Mouse (Mus musculus) liver, postnatal 0 days (tissue): ENCODE measurements around the gene Cdh10. TPM values are rescaled to one million over a fixed set of nuclear protein-coding genes. Genes with fewer than 3 reads are reported as not detected.

Source experiments
- ATAC-seq: fragments of 200-750 bp; cut with Nextera tagmentation; 2 replicates; pipeline ENCODE4 v1.8.0; 2017; ENCODE audit warnings: mild to moderate bottlenecking, moderate library complexity
- DNase-seq: peaks from one replicate; pipeline ENCODE4 v3.0.0-alpha.2; 2016
- H3K27ac ChIP-seq: fragments of 300-500 bp; sonication (generic); 2 replicates; pipeline ENCODE4 v1.5.1; 2014; ENCODE audit warnings: antibody characterized with exemption, moderate library complexity, mild to moderate bottlenecking, low read depth
- H3K27me3 ChIP-seq: fragments of 300-500 bp; sonication (generic); 2 replicates; pipeline ENCODE4 v1.6.1; 2014; ENCODE audit warnings: low read length, control low read depth, mixed read lengths; ENCODE audit not compliant: insufficient read depth
- H3K36me3 ChIP-seq: fragments of 300-500 bp; sonication (generic); replicated peaks from 2 replicates; pipeline ENCODE4 v1.6.1; 2014; ENCODE audit warnings: mild to moderate bottlenecking, control low read depth, low read length, moderate library complexity, mixed read lengths; ENCODE audit not compliant: insufficient read depth
- H3K4me1 ChIP-seq: fragments of 300-500 bp; sonication (generic); 2 replicates; pipeline ENCODE4 v1.6.1; 2014; ENCODE audit warnings: antibody characterized with exemption, mild to moderate bottlenecking, control low read depth; ENCODE audit not compliant: insufficient read depth
- H3K4me2 ChIP-seq: fragments of 300-500 bp; sonication (generic); 2 replicates; pipeline ENCODE4 v1.6.1; 2014; ENCODE audit warnings: low read depth, mild to moderate bottlenecking, low read length, moderate library complexity, mixed read lengths
- H3K4me3 ChIP-seq: fragments of 300-500 bp; sonication (generic); 2 replicates; pipeline ENCODE4 v1.5.1; 2014; ENCODE audit warnings: low read depth, low read length
- H3K9ac ChIP-seq: fragments of 300-500 bp; sonication (generic); replicated peaks from 2 replicates; pipeline ENCODE4 v1.6.1; 2014; ENCODE audit warnings: mild to moderate bottlenecking, moderate library complexity
- H3K9me3 ChIP-seq: fragments of 300-500 bp; sonication (generic); 2 replicates; pipeline ENCODE4 v1.6.1; 2016; ENCODE audit warnings: mild to moderate bottlenecking, control low read depth, low read length, mixed read lengths
- CTCF ChIP-seq: sonication (generic); IDR thresholded peaks from 2 replicates; pipeline ENCODE4 v1.5.1; 2016; ENCODE audit warnings: antibody characterized with exemption, low read depth
- EP300 ChIP-seq: IDR thresholded peaks from 2 replicates; pipeline ENCODE4 v1.6.1; 2016; ENCODE audit warnings: antibody characterized with exemption, low read depth, mild to moderate bottlenecking
- WGBS: fragments of 180-500 bp; shearing (Covaris S2); extraction: QIAGEN DNeasy Blood & Tissue Kit; methylation state at CpG from one replicate; pipeline ENCODE4 v1.1.7; 2014; ENCODE audit not compliant: insufficient replicate concordance; 5-methylcytosine and 5-hydroxymethylcytosine counted together
- polyA plus RNA-seq: library from polyadenylated mRNA; unstranded; fragments of >200 nt; fragmentation: Nextera tagmentation; extraction: Ambion mirVana; gene quantifications from 2 replicates; pipeline ENCODE4 v1.2.1, GENCODE M21; 2015

Gene Cdh10
- polyA plus RNA-seq, 1 experiment from 2014 or later: not detected

- TF ChIP-seq EP300: no peak
- TF ChIP-seq CTCF: no peak
- Histone ChIP-seq H3K9ac (no peak overlapping the region), H3K4me2 (no peak overlapping the region), H3K4me3 (no peak overlapping the region), H3K9me3 (no peaks in the 10 kb centered on the region), H3K27me3 (no peaks in the 10 kb centered on the region), H3K27ac (no peak overlapping the region), H3K4me1 (no peaks in the 10 kb centered on the region), H3K36me3 (no peaks in the 10 kb centered on the region)
- WGBS: 66% methylated on average over 2 of the region's 2 CpGs
- DNase-seq: no peak
- ATAC-seq: no peak
Measured at GRCm38 (mm10) chr15:18886673-18887072, 67.9 kb downstream of the Cdh10 start.

DNA sequence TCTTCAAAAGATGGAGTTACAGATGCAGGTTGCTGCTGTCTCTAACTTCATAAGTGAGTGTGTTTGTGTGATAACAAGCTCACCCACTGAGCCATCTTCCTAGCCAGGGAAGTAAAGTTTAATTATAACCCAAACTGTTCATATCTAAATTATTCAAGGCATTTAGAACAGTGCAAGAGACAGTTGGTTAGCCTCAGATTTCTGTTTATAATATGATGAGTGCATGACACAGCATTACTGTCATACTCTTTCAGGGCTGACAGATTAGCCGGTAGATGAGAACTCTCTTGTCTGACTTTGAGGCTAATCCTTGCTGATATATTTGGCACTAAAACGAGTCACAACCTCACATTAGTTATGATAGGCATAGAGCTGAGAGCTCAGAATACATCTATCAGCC is 70.2 kb downstream of the Cdh10 start:
- Histone ChIP-seq H3K36me3 (no peaks in the 10 kb centered on the region), H3K27me3 (no peaks in the 10 kb centered on the region), H3K9me3 (no peaks in the 10 kb centered on the region), H3K27ac (no peak overlapping the region), H3K9ac (no peak overlapping the region), H3K4me3 (no peak overlapping the region), H3K4me2 (no peak overlapping the region), H3K4me1 (no peaks in the 10 kb centered on the region)
- no peak for TF ChIP-seq CTCF
- TF ChIP-seq EP300: no peak
- no peak for ATAC-seq
- DNase-seq: no peak
- WGBS: 61% methylated on average over 2 of the region's 2 CpGs

GRCm38 (mm10) chr15:18890358-18890757 is 71.6 kb downstream of the Cdh10 start:
- H3K9ac ChIP-seq: no peak overlapping the region
- no peak for DNase-seq
- H3K4me3 ChIP-seq: no peak overlapping the region
- no peaks in the 10 kb centered on the region for H3K27me3 ChIP-seq
- H3K4me1 ChIP-seq: no peaks in the 10 kb centered on the region
- no peaks in the 10 kb centered on the region for H3K36me3 ChIP-seq
- TF ChIP-seq CTCF: no peak
- TF ChIP-seq EP300: no peak
- no peaks in the 10 kb centered on the region for H3K9me3 ChIP-seq
- no peak overlapping the region for H3K27ac ChIP-seq
- ATAC-seq: no peak
- no peak overlapping the region for H3K4me2 ChIP-seq
- 77% methylated on average over 8 of the region's 8 CpGs for WGBS

GRCm38 (mm10) chr15:18900776-18901175 is 82.0 kb downstream of the Cdh10 start:
- no peaks in the 10 kb centered on the region for H3K9me3 ChIP-seq
- H3K4me3 ChIP-seq: no peak overlapping the region
- no peak overlapping the region for H3K9ac ChIP-seq
- H3K27ac ChIP-seq: no peak overlapping the region
- H3K4me1 ChIP-seq: no peaks in the 10 kb centered on the region
- ATAC-seq (no peak), DNase-seq (no peak)
- H3K27me3 ChIP-seq: no peaks in the 10 kb centered on the region
- H3K36me3 ChIP-seq: no peaks in the 10 kb centered on the region
- TF ChIP-seq CTCF: no peak
- TF ChIP-seq EP300: no peak
- H3K4me2 ChIP-seq: no peak overlapping the region

DNA sequence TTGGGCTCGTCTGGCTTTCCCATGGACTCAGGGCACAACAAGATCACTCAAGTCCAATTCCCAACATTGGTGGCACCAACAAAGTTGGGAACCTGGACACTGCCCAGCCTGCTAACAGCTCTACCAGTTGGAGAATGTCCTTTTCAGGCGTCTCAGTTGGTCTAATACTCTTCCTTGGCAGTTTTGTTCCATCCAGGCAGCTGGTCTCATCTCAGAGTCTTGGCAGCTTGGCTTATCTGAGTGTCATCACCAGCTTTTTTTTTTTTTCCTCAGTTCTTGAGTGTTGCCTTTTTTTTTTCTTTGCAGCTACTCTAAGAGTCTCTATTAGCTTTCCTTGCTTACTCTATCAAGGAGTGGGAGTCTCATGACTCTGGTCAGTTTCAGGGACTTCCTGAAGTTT is 85.4 kb downstream of the Cdh10 start:
- no peaks in the 10 kb centered on the region for H3K4me1 ChIP-seq
- no peak overlapping the region for H3K27ac ChIP-seq
- H3K9ac ChIP-seq: no peak overlapping the region
- H3K4me2 ChIP-seq: no peak overlapping the region
- no peaks in the 10 kb centered on the region for H3K27me3 ChIP-seq
- 68% methylated on average over 2 of the region's 2 CpGs for WGBS
- ATAC-seq (no peak), DNase-seq (no peak)
- H3K4me3 ChIP-seq: no peak overlapping the region
- H3K9me3 ChIP-seq: no peaks in the 10 kb centered on the region
- no peaks in the 10 kb centered on the region for H3K36me3 ChIP-seq
- TF ChIP-seq EP300 (no peak), CTCF (no peak)

- H3K4me3 ChIP-seq: no peak overlapping the region
- H3K4me1 ChIP-seq: no peaks in the 10 kb centered on the region
- 78% methylated on average over 4 of the region's 4 CpGs for WGBS
- H3K4me2 ChIP-seq: no peak overlapping the region
- no peak overlapping the region for H3K9ac ChIP-seq
- no peak for DNase-seq
- no peak for ATAC-seq
- no peaks in the 10 kb centered on the region for H3K27me3 ChIP-seq
- TF ChIP-seq EP300 (no peak), CTCF (no peak)
- H3K9me3 ChIP-seq: no peaks in the 10 kb centered on the region
- H3K36me3 ChIP-seq: no peaks in the 10 kb centered on the region
- no peak overlapping the region for H3K27ac ChIP-seq
Measured at GRCm38 (mm10) chr15:18910612-18911011, 91.9 kb downstream of the Cdh10 start.

DNA sequence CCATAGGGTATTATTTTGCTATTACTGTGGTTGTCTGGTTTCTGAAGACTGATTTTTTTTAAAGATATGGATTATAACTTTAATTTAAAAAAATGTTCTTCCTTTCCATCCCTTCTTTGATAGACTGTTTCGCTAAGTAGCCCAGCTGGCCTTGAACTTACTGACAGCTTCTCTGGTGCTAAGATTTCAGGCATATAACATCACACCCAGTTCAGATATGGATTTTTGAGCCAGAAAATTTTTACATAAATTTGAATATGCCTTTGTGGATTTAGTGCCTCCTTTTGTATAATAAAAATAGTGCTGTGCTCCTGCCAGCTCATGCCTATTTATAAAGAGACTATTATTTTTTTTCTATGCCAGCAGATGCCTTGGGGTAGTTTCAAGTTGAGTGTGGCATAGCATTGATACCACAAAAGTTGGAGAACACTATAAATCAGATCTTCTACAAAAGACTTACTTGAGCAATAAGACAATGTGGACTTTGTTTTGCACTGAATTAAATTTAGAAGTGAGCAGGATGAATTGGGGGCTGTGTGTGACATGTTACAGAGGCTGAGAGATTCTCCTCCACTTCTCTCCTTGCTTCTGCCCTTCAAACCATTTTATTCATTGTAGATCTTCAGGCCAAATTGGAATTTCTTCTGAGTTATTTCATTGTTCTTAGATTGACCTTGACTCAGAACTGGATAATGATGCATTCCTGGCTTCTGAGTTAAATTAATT is 106.8 kb downstream of the Cdh10 start:
- Histone ChIP-seq H3K27ac (no peak overlapping the region), H3K36me3 (no peaks in the 10 kb centered on the region), H3K4me1 (no peaks in the 10 kb centered on the region), H3K4me2 (no peak overlapping the region), H3K9me3 (no peaks in the 10 kb centered on the region), H3K27me3 (no peaks in the 10 kb centered on the region), H3K4me3 (no peak overlapping the region), H3K9ac (no peak overlapping the region)
- no peak for DNase-seq
- WGBS: 65% methylated on average over 1 of the region's 1 CpGs
- TF ChIP-seq EP300 (no peak), CTCF (no peak)
- ATAC-seq: no peak
